Mouse (Mus musculus) CH12.LX (cell line): ENCODE measurements at regions not wholly inside any gene's neighbourhood (a gene's known extent, or its start where the extent isn't known, plus 50 kb on each side); places are given as distances from the start of the nearest gene placed in this dataset.

Experiments used
- DNase-seq: peaks from one replicate; pipeline ENCODE4 v3.0.0-alpha.2; 2013; ENCODE audit errors: extremely low read depth
- H3K27ac ChIP-seq: 2 replicates; pipeline ENCODE4 v1.5.1; 2012; ENCODE audit warnings: low read depth, mild to moderate bottlenecking, control low read depth, moderate library complexity; ENCODE audit not compliant: insufficient read depth
- H3K27me3 ChIP-seq: replicated peaks from 2 replicates; pipeline ENCODE3; 2012; ENCODE audit warnings: inconsistent platforms
- H3K36me3 ChIP-seq, 2 experiments: replicated peaks in 1 of 2; 2 replicates each; pipeline versions ENCODE3 to v1.6.1; 2012; ENCODE audit warnings: inconsistent platforms in 1 of 2, low read length in 1 of 2, mild to moderate bottlenecking in 1 of 2, mixed read lengths in 1 of 2, moderate library complexity in 1 of 2; ENCODE audit not compliant: control insufficient read depth in 1 of 2, insufficient read depth in 1 of 2
- H3K4me1 ChIP-seq, 2 experiments: 2 replicates each; pipeline ENCODE4 v1.6.1; 2012; ENCODE audit warnings: inconsistent platforms in 1 of 2, moderate library complexity in 1 of 2; ENCODE audit not compliant: insufficient read depth in 2 of 2, control insufficient read depth in 1 of 2
- H3K4me2 ChIP-seq: 2 replicates; pipeline ENCODE4 v1.6.1; 2012; ENCODE audit warnings: low read depth, mild to moderate bottlenecking, control low read depth; ENCODE audit not compliant: poor library complexity, insufficient read depth, severe bottlenecking
- H3K4me3 ChIP-seq, 3 experiments: fragments of 150-350 bp in 1 of 3; sonication (generic) in 1 of 3; replicated peaks in 1 of 3; 2 replicates each; pipeline versions ENCODE3 to v1.5.1; 2011 to 2012; ENCODE audit warnings: low read depth in 2 of 3, low read length in 2 of 3, mild to moderate bottlenecking in 2 of 3, moderate library complexity in 2 of 3, control low read depth in 1 of 3, improper control_type of control experiment in 1 of 3, inconsistent platforms in 1 of 3, mixed read lengths in 1 of 3; ENCODE audit not compliant: poor library complexity in 1 of 3
- H3K79me2 ChIP-seq: replicated peaks from 2 replicates; pipeline ENCODE4 v1.6.1; 2012; ENCODE audit warnings: mild to moderate bottlenecking, moderate library complexity; ENCODE audit not compliant: control insufficient read depth, poor library complexity, insufficient read depth, severe bottlenecking; ENCODE audit errors: extremely low read depth
- H3K9ac ChIP-seq: 2 replicates; pipeline ENCODE4 v1.6.1; 2012; ENCODE audit warnings: low read depth, mild to moderate bottlenecking, control low read depth, moderate library complexity; ENCODE audit not compliant: insufficient read depth
- H3K9me3 ChIP-seq: replicated peaks from 2 replicates; pipeline ENCODE3; 2012; ENCODE audit warnings: low read length, inconsistent platforms, mixed read lengths
- BHLHE40 ChIP-seq: IDR thresholded peaks from 2 replicates; pipeline ENCODE4 v1.6.1; 2011; ENCODE audit warnings: mild to moderate bottlenecking, low read depth, low read length, improper control_type of control experiment
- CHD2 ChIP-seq: IDR thresholded peaks from 2 replicates; pipeline ENCODE4 v1.6.1; 2011; ENCODE audit warnings: low read length, improper control_type of control experiment
- CTCF ChIP-seq, 2 experiments: IDR thresholded peaks in 1 of 2; conservative IDR thresholded peaks in 1 of 2; 2 replicates each; pipeline ENCODE4 v1.5.1; 2011 to 2012; ENCODE audit warnings: low read depth in 2 of 2, low read length in 2 of 2, improper control_type of control experiment in 1 of 2, inconsistent platforms in 1 of 2, mild to moderate bottlenecking in 1 of 2, moderate library complexity in 1 of 2
- E2F4 ChIP-seq: IDR thresholded peaks from 2 replicates; pipeline ENCODE4 v1.6.1; 2011; ENCODE audit warnings: low read depth, low read length, improper control_type of control experiment; ENCODE audit not compliant: insufficient replicate concordance
- ELF1 ChIP-seq: IDR thresholded peaks from 2 replicates; pipeline ENCODE4 v1.6.1; 2014; ENCODE audit warnings: low read depth, mild to moderate bottlenecking, inconsistent platforms, low read length, improper control_type of control experiment
- ETS1 ChIP-seq: conservative IDR thresholded peaks from 2 replicates; pipeline ENCODE4 v1.6.1; 2012; ENCODE audit warnings: low read depth, mild to moderate bottlenecking, inconsistent platforms, low read length, improper control_type of control experiment, moderate library complexity
- GABPA ChIP-seq: IDR thresholded peaks from 2 replicates; pipeline ENCODE4 v1.6.1; 2012; ENCODE audit warnings: low read depth, low read length, improper control_type of control experiment, inconsistent platforms; ENCODE audit not compliant: insufficient replicate concordance
- HCFC1 ChIP-seq: IDR thresholded peaks from 2 replicates; pipeline ENCODE4 v1.6.1; 2012; ENCODE audit warnings: low read depth, mild to moderate bottlenecking, inconsistent platforms, low read length, improper control_type of control experiment
- IRF4 ChIP-seq: IDR thresholded peaks from 2 replicates; pipeline ENCODE4 v1.6.1; 2014; ENCODE audit warnings: low read depth, mild to moderate bottlenecking, inconsistent platforms, low read length, improper control_type of control experiment
- KAT2A ChIP-seq: IDR thresholded peaks from 2 replicates; pipeline ENCODE4 v1.6.1; 2012; ENCODE audit warnings: low read length, improper control_type of control experiment, inconsistent platforms; ENCODE audit not compliant: insufficient replicate concordance
- MXI1 ChIP-seq: IDR thresholded peaks from 2 replicates; pipeline ENCODE4 v1.6.1; 2011; ENCODE audit warnings: mild to moderate bottlenecking, low read depth, low read length, improper control_type of control experiment
- NRF1 ChIP-seq: IDR thresholded peaks from 2 replicates; pipeline ENCODE4 v1.6.1; 2014; ENCODE audit warnings: low read depth, mild to moderate bottlenecking, inconsistent platforms, low read length, improper control_type of control experiment, moderate library complexity
- PAX5 ChIP-seq: IDR thresholded peaks from 2 replicates; pipeline ENCODE4 v1.6.1; 2012; ENCODE audit warnings: low read length, inconsistent platforms, mixed read lengths
- RAD21 ChIP-seq: IDR thresholded peaks from 2 replicates; pipeline ENCODE4 v1.6.1; 2011; ENCODE audit warnings: low read depth, mild to moderate bottlenecking, low read length, improper control_type of control experiment, moderate library complexity
- RCOR1 ChIP-seq: conservative IDR thresholded peaks from 2 replicates; pipeline ENCODE4 v1.6.1; 2012; ENCODE audit warnings: low read depth, mild to moderate bottlenecking, inconsistent platforms, low read length, improper control_type of control experiment
- SMC3 ChIP-seq: IDR thresholded peaks from 2 replicates; pipeline ENCODE4 v1.6.1; 2011; ENCODE audit warnings: low read depth, low read length, improper control_type of control experiment
- TBP ChIP-seq: conservative IDR thresholded peaks from 2 replicates; pipeline ENCODE4 v1.6.1; 2011; ENCODE audit warnings: low read depth, low read length, improper control_type of control experiment
- TCF12 ChIP-seq: IDR thresholded peaks from 2 replicates; pipeline ENCODE4 v1.6.1; 2014; ENCODE audit warnings: low read depth, mild to moderate bottlenecking, inconsistent platforms, low read length, improper control_type of control experiment
- UBTF ChIP-seq: IDR thresholded peaks from 2 replicates; pipeline ENCODE4 v1.6.1; 2012; ENCODE audit warnings: low read depth, mild to moderate bottlenecking, inconsistent platforms, low read length, improper control_type of control experiment, moderate library complexity
- USF1 ChIP-seq: IDR thresholded peaks from 2 replicates; pipeline ENCODE4 v1.6.1; 2014; ENCODE audit warnings: low read depth, mild to moderate bottlenecking, inconsistent platforms, low read length, improper control_type of control experiment
- USF2 ChIP-seq: conservative IDR thresholded peaks from 2 replicates; pipeline ENCODE4 v1.6.1; 2011; ENCODE audit warnings: low read depth, low read length, improper control_type of control experiment
- ZC3H11A ChIP-seq: IDR thresholded peaks from 2 replicates; pipeline ENCODE4 v1.6.1; 2012; ENCODE audit warnings: low read depth, mild to moderate bottlenecking, inconsistent platforms, low read length, improper control_type of control experiment
- ZNF384 ChIP-seq: IDR thresholded peaks from 2 replicates; pipeline ENCODE4 v1.6.1; 2012; ENCODE audit warnings: low read depth, low read length, improper control_type of control experiment, inconsistent platforms
- dilution Hi-C: fragments of 300-500 bp; cut with MboI; formaldehyde crosslinking; loops from 2 replicates; pipeline ENCODE4 v1.14.3; 2020; ENCODE audit warnings: low sequenced_read_pairs; ENCODE audit not compliant: extremely low pct_unique_long_range_greater_than_20kb, extremely low pct_ligation_motif_present
- in situ Hi-C: fragments of 300-500 bp; cut with MboI; formaldehyde crosslinking; loops from 3 replicates; pipeline ENCODE4 v1.14.3; 2019; ENCODE audit warnings: low sequenced_read_pairs, low pct_ligation_motif_present, low pct_unique_long_range_greater_than_20kb, mixed read lengths

DNA sequence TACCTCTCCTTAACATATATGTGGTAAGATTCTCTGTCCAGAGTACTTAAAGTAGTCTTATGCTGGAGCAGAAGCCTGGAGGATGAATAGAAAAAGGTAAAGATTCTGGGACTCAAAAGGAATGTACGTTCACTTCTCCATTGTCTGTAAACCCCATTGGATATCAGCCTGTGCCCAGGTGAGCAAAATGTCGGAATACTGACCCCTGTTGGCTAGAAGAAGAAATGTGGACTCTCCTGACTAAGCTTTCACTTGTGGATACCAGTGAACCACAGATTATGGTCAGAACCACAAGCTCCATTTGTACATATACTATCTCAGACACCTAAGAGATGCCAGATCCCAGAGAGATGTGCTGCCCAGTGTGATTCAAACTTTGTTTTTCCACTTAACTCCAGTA lies 558.5 kb downstream of the Plxdc2 start (continued):
- TF ChIP-seq USF2 = no peak
- TF ChIP-seq SMC3 = peak; percentile 60
- no peak for TF ChIP-seq HCFC1
- TF ChIP-seq BHLHE40 = no peak
- TF ChIP-seq UBTF = no peak
- no peak for TF ChIP-seq CHD2

DNA sequence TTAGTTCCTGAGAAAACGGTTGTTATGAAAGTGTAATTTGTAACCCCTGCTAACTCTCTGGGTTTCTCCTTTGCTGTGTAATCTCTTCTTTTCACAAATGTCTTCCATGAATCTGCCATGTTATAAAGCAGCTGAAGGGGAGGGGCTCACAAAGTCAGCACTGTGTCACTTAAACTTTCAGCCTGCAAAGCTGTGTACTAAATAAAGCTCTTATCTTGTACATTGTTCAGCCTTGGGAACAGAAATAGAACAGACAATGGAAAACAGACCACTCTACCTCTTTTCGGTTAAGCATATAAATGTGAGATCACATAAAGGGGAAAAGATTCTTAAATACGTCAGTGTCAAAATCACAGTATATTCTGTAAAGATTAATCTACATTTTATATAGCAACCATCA lies 573.9 kb downstream of the Plxdc2 start:
- Histone ChIP-seq H3K27me3 (no peaks in the 10 kb centered on the region), H3K36me3 (no peaks in the 10 kb centered on the region), H3K9ac (no peak overlapping the region), H3K4me1 (no peaks in the 10 kb centered on the region), H3K79me2 (no peaks in the 10 kb centered on the region), H3K4me3 (no peak overlapping the region), H3K9me3 (no peaks in the 10 kb centered on the region), H3K27ac (no peak overlapping the region), H3K4me2 (no peak overlapping the region)
- DNase-seq = no peak
- dilution Hi-C loops = no loop called here
- in situ Hi-C loops = no loop called here
- TF ChIP-seq IRF4 (no peak), SMC3 (no peak), ZC3H11A (no peak), USF1 (no peak), RCOR1 (no peak), GABPA (no peak), HCFC1 (no peak), PAX5 (no peak), TCF12 (no peak), RAD21 (no peak), ETS1 (no peak), E2F4 (no peak), CTCF (conservative IDR thresholded peaks at IDR 0.05 in 1 of 2, IDR thresholded peaks at IDR 0.05 in 1 of 2; ENCODE audit: low read depth in 2 of 2, low read length in 2 of 2) (no peak), ELF1 (no peak), NRF1 (no peak), MXI1 (no peak), KAT2A (no peak), TBP (no peak), ZNF384 (no peak)
